In the genomic region with DNA sequence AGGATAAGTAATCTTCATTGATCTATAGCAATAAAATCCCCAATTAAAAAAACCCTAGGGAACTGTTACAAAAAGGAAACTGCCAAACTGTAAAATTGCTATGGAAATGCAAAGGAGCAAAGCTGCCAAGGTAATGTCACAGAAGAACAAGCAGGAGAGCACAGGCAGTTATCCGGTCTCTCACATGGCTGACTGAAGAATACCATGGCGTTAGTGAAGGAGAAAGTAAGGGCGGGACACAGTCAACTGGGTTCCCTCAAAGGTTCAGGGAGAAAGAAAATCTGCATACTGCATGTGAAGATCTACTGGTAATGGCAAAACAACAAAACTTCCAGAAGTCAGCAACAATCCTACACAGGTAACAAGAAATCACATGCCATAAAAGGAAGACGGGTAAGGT, we compare ENCODE assay signal across 20 mouse cellular contexts.
"Had no signal": no experiment of that assay in that cellular context is flagged by ENCODE, and none has a peak within 500 bp of the region (broad histone marks: within the 10 kb centered on the region; RNA-seq: fewer than 3 reads in every experiment).

No protein-coding gene starts in this region.

- H3K36me3 ChIP-seq: limb, embryonic 13.5 days; liver, embryonic 12.5 days; liver, embryonic 15.5 days; lung, embryonic 15.5 days; neural tube, embryonic 12.5 days; neural tube, embryonic 15.5 days had no signal

- H3K4me1 ChIP-seq: neural tube, embryonic 12.5 days had no signal

- DNase-seq: left cerebral cortex, postnatal 4 days; liver; lung, adult 18-20 months; lung, postnatal 10 days; lung, postnatal 4 days; midbrain, embryonic 14.5 days; right cerebral cortex, adult 18-20 months; right cerebral cortex, postnatal 14 days; right cerebral cortex, postnatal 4 days; thymus, adult 2 months; thymus, postnatal 14 days; thymus, postnatal 4 days had no signal

- H3K9ac ChIP-seq: limb, embryonic 13.5 days; liver, embryonic 12.5 days; liver, embryonic 15.5 days; lung, embryonic 15.5 days; neural tube, embryonic 12.5 days; neural tube, embryonic 15.5 days had no signal

- H3K4me3 ChIP-seq: limb, embryonic 13.5 days; liver, embryonic 12.5 days; liver, embryonic 15.5 days; lung, embryonic 15.5 days; neural tube, embryonic 12.5 days; neural tube, embryonic 15.5 days had no signal

- ATAC-seq: liver, embryonic 12.5 days had no signal

- H3K27me3 ChIP-seq: limb, embryonic 13.5 days; liver, embryonic 12.5 days; liver, embryonic 15.5 days; lung, embryonic 15.5 days; neural tube, embryonic 12.5 days; neural tube, embryonic 15.5 days had no signal

- H3K4me2 ChIP-seq: limb, embryonic 13.5 days; liver, embryonic 12.5 days; liver, embryonic 15.5 days; lung, embryonic 15.5 days; midbrain, embryonic 11.5 days; neural tube, embryonic 12.5 days; neural tube, embryonic 15.5 days had no signal

- H3K9me3 ChIP-seq: limb, embryonic 13.5 days; liver, embryonic 12.5 days; liver, embryonic 15.5 days; lung, embryonic 15.5 days; neural tube, embryonic 12.5 days; neural tube, embryonic 15.5 days had no signal

- H3K27ac ChIP-seq: limb, embryonic 13.5 days; liver, embryonic 12.5 days; liver, embryonic 15.5 days; lung, embryonic 15.5 days; neural tube, embryonic 12.5 days; neural tube, embryonic 15.5 days; stomach, postnatal 0 days had no signal
